Mouse (Mus musculus) CH12.LX (cell line): ENCODE results near the gene Asb1.

ENCODE experiments used
- CHD2 ChIP-seq: IDR thresholded peaks from 2 replicates; pipeline ENCODE4 v1.6.1; 2011; ENCODE audit warnings: low read length, improper control_type of control experiment
- CTCF ChIP-seq, 2 experiments: IDR thresholded peaks in 1 of 2; conservative IDR thresholded peaks in 1 of 2; 2 replicates each; pipeline ENCODE4 v1.5.1; 2011 to 2012; ENCODE audit warnings: low read depth in 2 of 2, low read length in 2 of 2, improper control_type of control experiment in 1 of 2, inconsistent platforms in 1 of 2, mild to moderate bottlenecking in 1 of 2, moderate library complexity in 1 of 2
- E2F4 ChIP-seq: IDR thresholded peaks from 2 replicates; pipeline ENCODE4 v1.6.1; 2011; ENCODE audit warnings: low read depth, low read length, improper control_type of control experiment; ENCODE audit not compliant: insufficient replicate concordance
- HCFC1 ChIP-seq: IDR thresholded peaks from 2 replicates; pipeline ENCODE4 v1.6.1; 2012; ENCODE audit warnings: low read depth, mild to moderate bottlenecking, inconsistent platforms, low read length, improper control_type of control experiment
- MAFK ChIP-seq: IDR thresholded peaks from 2 replicates; pipeline ENCODE4 v1.6.1; 2011; ENCODE audit warnings: low read length, improper control_type of control experiment; ENCODE audit not compliant: insufficient replicate concordance
- MAZ ChIP-seq: IDR thresholded peaks from 2 replicates; pipeline ENCODE4 v1.6.1; 2012; ENCODE audit warnings: low read depth, mild to moderate bottlenecking, inconsistent platforms, low read length, improper control_type of control experiment, moderate library complexity
- MEF2A ChIP-seq: IDR thresholded peaks from 2 replicates; pipeline ENCODE4 v1.6.1; 2014; ENCODE audit warnings: low read depth, mild to moderate bottlenecking, inconsistent platforms, low read length, improper control_type of control experiment, borderline replicate concordance
- POLR2A ChIP-seq: IDR thresholded peaks from 2 replicates; pipeline ENCODE4 v1.6.1; 2011; ENCODE audit warnings: low read depth, mild to moderate bottlenecking, improper control_type of control experiment, low read length
- TCF12 ChIP-seq: IDR thresholded peaks from 2 replicates; pipeline ENCODE4 v1.6.1; 2014; ENCODE audit warnings: low read depth, mild to moderate bottlenecking, inconsistent platforms, low read length, improper control_type of control experiment

GRCm38 (mm10) chr1:91574208-91574607, 33.9 kb downstream of the Asb1 start:
- TF ChIP-seq TCF12 = no peak
- TF ChIP-seq CTCF (conservative IDR thresholded peaks at IDR 0.05 in 1 of 2, IDR thresholded peaks at IDR 0.05 in 1 of 2; ENCODE audit: low read depth in 2 of 2, low read length in 2 of 2) = peak in 1 of 2 experiments; percentile 68; a peak in 3 of 4 replicates
- no peak for TF ChIP-seq HCFC1
- no peak for TF ChIP-seq E2F4
- no peak for TF ChIP-seq POLR2A
- TF ChIP-seq MEF2A = no peak
- TF ChIP-seq CHD2 = no peak
- no peak for TF ChIP-seq MAFK
- no peak for TF ChIP-seq MAZ
